Mouse (Mus musculus): ENCODE data around the gene Pip4k2b. TPM values are rescaled to one million over a fixed set of nuclear protein-coding genes. Genes with fewer than 3 reads are reported as not detected.
"Not testable (repeated sequence)": the region's sequence is repeated elsewhere in the genome, so short reads cannot be mapped to it uniquely, and the experiment has no call there.

The Pip4k2b gene
- total RNA-seq (2021), result 10 to 100 TPM; 20.2 to 21.1 TPM

- DNase-seq (ENCODE audit: low spot score), result no peak
- intact Hi-C loops (cut with DNase I), result loop anchor here (5.0 kb wide), 1 partner anchor 42 kb away; the partner anchor contains the start of genes Pcgf2 and Psmb3
These were observed at the start of gene Pip4k2b for GRCm38 (mm10) chr11:97744063-97744717. Gene Pip4k2b (minus strand): TSS chr11:97744704.

- intact Hi-C loops (cut with DNase I), result loop anchor here (2.0 kb wide), 1 partner anchor 196 kb away; no protein-coding TSS in a partner anchor
- no peak for DNase-seq (ENCODE audit: low spot score)
These were observed 48.7 kb upstream of the Pip4k2b start for GRCm38 (mm10) chr11:97793165-97793564.

- DNase-seq (ENCODE audit: low spot score); intact Hi-C loops (cut with DNase I): not testable (repeated sequence)
These were observed 46.4 kb upstream of the Pip4k2b start for GRCm38 (mm10) chr11:97790778-97791438.

GRCm38 (mm10) chr11:97789727-97790126 is 45.2 kb upstream of the Pip4k2b start:
- DNase-seq (ENCODE audit: low spot score), result no peak
- intact Hi-C loops (cut with DNase I), result no loop called here

- no peak for DNase-seq (ENCODE audit: low spot score)
- intact Hi-C loops (cut with DNase I), result no loop called here
These were observed 43.5 kb upstream of the Pip4k2b start for GRCm38 (mm10) chr11:97787961-97788360.

GRCm38 (mm10) chr11:97782564-97782895 is 38.0 kb upstream of the Pip4k2b start:
- intact Hi-C loops (cut with DNase I), result no loop called here
- no peak for DNase-seq (ENCODE audit: low spot score)

- intact Hi-C loops (cut with DNase I), result loop anchor here (2.0 kb wide), 1 partner anchor 15 kb away; the partner anchor contains the start of gene Cwc25
- peak; percentile 98 for DNase-seq (ENCODE audit: low spot score)
These were observed 37.5 kb upstream of the Pip4k2b start, which contains the start of gene Rpl23 for GRCm38 (mm10) chr11:97781832-97782563. Gene Rpl23 (minus strand): TSS chr11:97782437.

- DNase-seq (ENCODE audit: low spot score), result no peak
- intact Hi-C loops (cut with DNase I), result loop anchor here (2.0 kb wide), 1 partner anchor 15 kb away; the partner anchor contains the start of gene Cwc25
These were observed 37.0 kb upstream of the Pip4k2b start for GRCm38 (mm10) chr11:97781478-97781831.

- DNase-seq (ENCODE audit: low spot score), result no peak
- intact Hi-C loops (cut with DNase I), result loop anchor here (2.0 kb wide), 1 partner anchor 13 kb away; the partner anchor contains the start of gene Cwc25
These were observed 35.6 kb upstream of the Pip4k2b start for GRCm38 (mm10) chr11:97779968-97780701.

- no peak for DNase-seq (ENCODE audit: low spot score)
- intact Hi-C loops (cut with DNase I), result no loop called here
These were observed 34.4 kb upstream of the Pip4k2b start for GRCm38 (mm10) chr11:97778918-97779317.

GRCm38 (mm10) chr11:97777129-97777529 is 32.6 kb upstream of the Pip4k2b start:
- intact Hi-C loops (cut with DNase I), result no loop called here
- DNase-seq (ENCODE audit: low spot score), result no peak

- intact Hi-C loops (cut with DNase I), result no loop called here
- DNase-seq (ENCODE audit: low spot score), result no peak
These were observed 32.1 kb upstream of the Pip4k2b start for GRCm38 (mm10) chr11:97776497-97777128.

GRCm38 (mm10) chr11:97775808-97776496 is 31.4 kb upstream of the Pip4k2b start, which contains the start of gene 1700001P01Rik:
Gene 1700001P01Rik (minus strand): TSS chr11:97775918.
- intact Hi-C loops (cut with DNase I), result no loop called here
- DNase-seq (ENCODE audit: low spot score), result no peak

- DNase-seq (ENCODE audit: low spot score), result no peak
- intact Hi-C loops (cut with DNase I), result no loop called here
These were observed 30.7 kb upstream of the Pip4k2b start for GRCm38 (mm10) chr11:97775186-97775585.

- intact Hi-C loops (cut with DNase I), result no loop called here
- DNase-seq (ENCODE audit: low spot score), result no peak
These were observed 26.9 kb upstream of the Pip4k2b start for GRCm38 (mm10) chr11:97771410-97771809.

- intact Hi-C loops (cut with DNase I), result no loop called here
- DNase-seq (ENCODE audit: low spot score), result no peak
These were observed 25.2 kb upstream of the Pip4k2b start for GRCm38 (mm10) chr11:97769704-97770103.

- intact Hi-C loops (cut with DNase I), result loop anchor here (2.0 kb wide), 1 partner anchor 14 kb away; no protein-coding TSS in a partner anchor
- DNase-seq (ENCODE audit: low spot score), result peak; percentile 93
These were observed 21.8 kb upstream of the Pip4k2b start, which contains the start of gene Cwc25 for GRCm38 (mm10) chr11:97766154-97766881. Gene Cwc25 (minus strand): TSS chr11:97766556.

- intact Hi-C loops (cut with DNase I), result no loop called here
- no peak for DNase-seq (ENCODE audit: low spot score)
These were observed 17.1 kb upstream of the Pip4k2b start for GRCm38 (mm10) chr11:97761638-97762037.
